In the genomic region with DNA sequence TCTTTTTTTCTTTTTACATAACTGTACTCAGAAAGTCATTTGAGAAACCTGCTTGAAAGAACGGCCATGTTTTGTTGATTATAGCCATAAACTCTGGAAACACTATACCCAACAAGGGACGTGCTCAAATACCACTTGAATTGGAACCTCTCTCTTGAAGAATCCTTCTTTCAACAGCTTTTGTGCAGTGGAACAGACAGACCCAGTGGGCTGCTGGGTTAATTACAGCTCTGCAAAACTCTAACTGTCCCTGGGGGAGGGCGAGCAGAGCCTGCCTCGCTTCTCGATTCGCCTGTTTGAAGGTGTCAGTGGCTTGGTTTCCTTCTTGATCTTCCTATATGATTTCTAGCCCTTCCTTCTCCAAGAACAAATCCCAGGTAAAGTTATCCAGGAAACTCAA, we compare ENCODE assay signal across 26 mouse cellular contexts.
A peak's percentile ranks its signal among the peaks of the same experiment; 100 is the strongest.
DNase-seq lines count a peak whose midpoint lies in the region; ATAC-seq and TF ChIP-seq lines count a peak whose summit lies in the region.
"Had no signal": no experiment of that assay in that cellular context is flagged by ENCODE, and none has a peak within 500 bp of the region (broad histone marks: within the 10 kb centered on the region; RNA-seq: fewer than 3 reads in every experiment).

No protein-coding gene starts in this region.

- no peaks in the 10 kb centered on the region for H3K36me3 ChIP-seq in embryonic facial prominence, embryonic 11.5 days (replicated peaks; ENCODE audit: control insufficient read depth, insufficient read depth, low read depth, low read length)
- H3K36me3 ChIP-seq in embryonic facial prominence, embryonic 10.5 days (replicated peaks), result no peaks in the 10 kb centered on the region
- no peaks in the 10 kb centered on the region for H3K36me3 ChIP-seq in limb, embryonic 13.5 days
- H3K36me3 ChIP-seq in limb, embryonic 10.5 days, result no peaks in the 10 kb centered on the region
- no peaks in the 10 kb centered on the region for H3K36me3 ChIP-seq in embryonic facial prominence, embryonic 13.5 days
- H3K36me3 ChIP-seq in limb, embryonic 14.5 days (ENCODE audit: control insufficient read depth, insufficient read depth, low read length), result no peaks in the 10 kb centered on the region
- H3K36me3 ChIP-seq: forebrain, embryonic 15.5 days; G1E had no signal

- WGBS in embryonic facial prominence, embryonic 11.5 days, result 31% methylated on average over 6 of the region's 6 CpGs
- WGBS in embryonic facial prominence, embryonic 10.5 days, result 47% methylated on average over 6 of the region's 6 CpGs
- WGBS in limb, embryonic 13.5 days, result 30% methylated on average over 6 of the region's 6 CpGs
- 67% methylated on average over 6 of the region's 6 CpGs for WGBS in limb, embryonic 10.5 days
- WGBS in embryonic facial prominence, embryonic 13.5 days, result 18% methylated on average over 6 of the region's 6 CpGs
- WGBS in limb, embryonic 14.5 days, result 37% methylated on average over 6 of the region's 6 CpGs

- H3K9ac ChIP-seq in embryonic facial prominence, embryonic 11.5 days (replicated peaks; ENCODE audit: low read length), result no peak overlapping the region
- H3K9ac ChIP-seq in limb, embryonic 13.5 days, result no peak overlapping the region
- no peak overlapping the region for H3K9ac ChIP-seq in embryonic facial prominence, embryonic 13.5 days
- no peak overlapping the region for H3K9ac ChIP-seq in limb, embryonic 14.5 days (ENCODE audit: low read depth, low read length, severe bottlenecking)
- H3K9ac ChIP-seq: forebrain, embryonic 13.5 days; forebrain, embryonic 15.5 days; forebrain, postnatal 0 days had no signal

- H3K27me3 ChIP-seq in embryonic facial prominence, embryonic 11.5 days (ENCODE audit: control insufficient read depth, insufficient read depth, low read length), result no peaks in the 10 kb centered on the region
- H3K27me3 ChIP-seq in embryonic facial prominence, embryonic 10.5 days (replicated peaks; ENCODE audit: low read depth, poor library complexity, severe bottlenecking), result peaks cover 8% of the 10 kb centered on the region; the same call in 1 of the 2 replicates
- peaks cover 3% of the 10 kb centered on the region; the same call in 1 of the 2 replicates for H3K27me3 ChIP-seq in limb, embryonic 13.5 days
- peaks cover 21% of the 10 kb centered on the region; the same call in 1 of the 2 replicates for H3K27me3 ChIP-seq in limb, embryonic 10.5 days (ENCODE audit: low read depth, poor library complexity, severe bottlenecking)
- H3K27me3 ChIP-seq in embryonic facial prominence, embryonic 13.5 days, result no peaks in the 10 kb centered on the region
- no peaks in the 10 kb centered on the region for H3K27me3 ChIP-seq in limb, embryonic 14.5 days (ENCODE audit: control insufficient read depth, insufficient read depth, low read length)
- H3K27me3 ChIP-seq: CH12.LX; forebrain, embryonic 13.5 days; forebrain, embryonic 15.5 days; Patski had no signal

- peaks cover 8% of the 10 kb centered on the region; the same call in 1 of the 2 replicates for H3K4me1 ChIP-seq in embryonic facial prominence, embryonic 11.5 days (ENCODE audit: control insufficient read depth, insufficient read depth, low read length)
- H3K4me1 ChIP-seq in embryonic facial prominence, embryonic 10.5 days, result peaks cover 83% of the 10 kb centered on the region
- peaks cover 61% of the 10 kb centered on the region for H3K4me1 ChIP-seq in limb, embryonic 13.5 days
- peaks cover 64% of the 10 kb centered on the region for H3K4me1 ChIP-seq in limb, embryonic 10.5 days
- peaks cover 75% of the 10 kb centered on the region for H3K4me1 ChIP-seq in embryonic facial prominence, embryonic 13.5 days
- H3K4me1 ChIP-seq in limb, embryonic 14.5 days (ENCODE audit: control insufficient read depth, insufficient read depth, low read length), result peaks cover 31% of the 10 kb centered on the region

- no peak for ATAC-seq in embryonic facial prominence, embryonic 11.5 days (replicated peaks; ENCODE audit: insufficient number of reproducible peaks, low FRiP score, low TSS enrichment, low read depth)
- 0 out of 2 replicates have a peak, but pooled peaks have one; percentile 38 for ATAC-seq in limb, embryonic 13.5 days (ENCODE audit: low FRiP score, low read depth)
- no peak for ATAC-seq in embryonic facial prominence, embryonic 13.5 days (ENCODE audit: insufficient number of reproducible peaks, insufficient read depth, low FRiP score, low TSS enrichment, low read depth)
- ATAC-seq in limb, embryonic 14.5 days (ENCODE audit: low FRiP score, low read depth), result peak; percentile 49; the same call in 1 of the 2 replicates
- ATAC-seq: activated CD4-positive, CD25-positive, alpha-beta regulatory T cell, adult 4 months; CD4-positive, CD25-positive, alpha-beta regulatory T cell, adult 4 months; forebrain, embryonic 13.5 days; forebrain, embryonic 15.5 days; forebrain, postnatal 0 days; Patski had no signal

- no peak overlapping the region for H3K4me2 ChIP-seq in embryonic facial prominence, embryonic 11.5 days (ENCODE audit: low read depth, low read length)
- H3K4me2 ChIP-seq in limb, embryonic 13.5 days (replicated peaks), result no peak overlapping the region
- no peak overlapping the region; the same call in 1 of the 2 replicates for H3K4me2 ChIP-seq in embryonic facial prominence, embryonic 13.5 days
- no peak overlapping the region for H3K4me2 ChIP-seq in limb, embryonic 14.5 days (replicated peaks; ENCODE audit: low read depth, low read length, severe bottlenecking)
- H3K4me2 ChIP-seq: forebrain, embryonic 13.5 days; forebrain, embryonic 15.5 days had no signal

- TF ChIP-seq POLR2A in limb, embryonic 14.5 days (IDR thresholded peaks at IDR 0.05; ENCODE audit: borderline replicate concordance, extremely low read depth, insufficient read depth, insufficient read length), result no peak

- peak; percentile 55 for DNase-seq in embryonic facial prominence, embryonic 11.5 days (ENCODE audit: low spot score)
- no peak for DNase-seq in embryonic facial prominence, embryonic 10.5 days (ENCODE audit: low spot score)
- no peak for DNase-seq in limb, embryonic 10.5 days (ENCODE audit: low spot score)
- peak; percentile 29 for DNase-seq in limb, embryonic 14.5 days (ENCODE audit: low spot score)
- no peak for DNase-seq in cerebellum, adult 9-11 months
- DNase-seq in frontal cortex, postnatal 25 days (ENCODE audit: low spot score in 2 of 2), result no peak
- DNase-seq: adrenal gland, adult 8-10 months; adrenal gland, postnatal 14 days; adrenal gland, postnatal 36 days; B cell, adult 2 months; cerebellum, adult 11-12 months; cerebellum, adult 2 months; cerebellum, adult 9-10 months; cerebellum, postnatal 14 days; cerebellum, postnatal 36 days; embryo, embryonic 11 days; forebrain, postnatal 0 days had no signal

- no peaks in the 10 kb centered on the region for H3K9me3 ChIP-seq in embryonic facial prominence, embryonic 11.5 days (replicated peaks; ENCODE audit: control insufficient read depth, low read length)
- H3K9me3 ChIP-seq in embryonic facial prominence, embryonic 10.5 days, result no peaks in the 10 kb centered on the region
- H3K9me3 ChIP-seq in limb, embryonic 13.5 days, result no peaks in the 10 kb centered on the region
- H3K9me3 ChIP-seq in limb, embryonic 10.5 days (replicated peaks), result no peaks in the 10 kb centered on the region
- H3K9me3 ChIP-seq in embryonic facial prominence, embryonic 13.5 days, result no peaks in the 10 kb centered on the region
- H3K9me3 ChIP-seq in limb, embryonic 14.5 days (ENCODE audit: control insufficient read depth, low read length), result no peaks in the 10 kb centered on the region
- H3K9me3 ChIP-seq: forebrain, embryonic 13.5 days; forebrain, embryonic 15.5 days had no signal

- H3K27ac ChIP-seq in embryonic facial prominence, embryonic 11.5 days (replicated peaks; ENCODE audit: low read depth, low read length), result no peak overlapping the region
- no peak overlapping the region for H3K27ac ChIP-seq in embryonic facial prominence, embryonic 10.5 days (replicated peaks)
- no peak overlapping the region for H3K27ac ChIP-seq in limb, embryonic 13.5 days
- no peak overlapping the region for H3K27ac ChIP-seq in limb, embryonic 10.5 days
- 0 out of 2 replicates have a peak overlapping the region, but pooled peaks have one; percentile 44 for H3K27ac ChIP-seq in embryonic facial prominence, embryonic 13.5 days
- no peak overlapping the region; the same call in 1 of the 2 replicates for H3K27ac ChIP-seq in limb, embryonic 14.5 days (replicated peaks; ENCODE audit: low read depth, low read length)
- H3K27ac ChIP-seq: forebrain, embryonic 13.5 days; forebrain, embryonic 15.5 days had no signal

- H3K4me3 ChIP-seq in embryonic facial prominence, embryonic 11.5 days (ENCODE audit: low read depth, low read length), result no peak overlapping the region
- H3K4me3 ChIP-seq in embryonic facial prominence, embryonic 10.5 days, result no peak overlapping the region
- no peak overlapping the region for H3K4me3 ChIP-seq in limb, embryonic 13.5 days
- H3K4me3 ChIP-seq in limb, embryonic 10.5 days, result no peak overlapping the region
- H3K4me3 ChIP-seq in embryonic facial prominence, embryonic 13.5 days, result no peak overlapping the region
- H3K4me3 ChIP-seq in limb, embryonic 14.5 days (replicated peaks; ENCODE audit: low read length), result no peak overlapping the region
- H3K4me3 ChIP-seq: forebrain, embryonic 13.5 days; forebrain, embryonic 15.5 days had no signal

Comparison
In these comparisons a context has a peak if more than half of its experiments do, and no peak if none do; other contexts are left out.
1. DNase-seq: peak in embryonic facial prominence, embryonic 11.5 days (single experiment) and limb, embryonic 14.5 days (single experiment); none in embryonic facial prominence, embryonic 10.5 days (single experiment), limb, embryonic 10.5 days (single experiment), cerebellum, adult 9-11 months (single experiment) and frontal cortex, postnatal 25 days (0 of 2).
2. ATAC-seq: peak in limb, embryonic 13.5 days (single experiment) and limb, embryonic 14.5 days (single experiment); none in embryonic facial prominence, embryonic 11.5 days (single experiment) and embryonic facial prominence, embryonic 13.5 days (single experiment).